Mouse (Mus musculus) MEL (cell line): ENCODE data around the gene Tmem132b. TPM values are rescaled to one million over a fixed set of nuclear protein-coding genes. Genes with fewer than 3 reads are reported as not detected.

Source experiments
- DNase-seq: peaks from one replicate; pipeline ENCODE4 v3.0.0; 2011; ENCODE audit warnings: low read depth, low spot score
- H3K27ac ChIP-seq: 2 replicates; pipeline ENCODE4 v1.5.1; 2012; ENCODE audit warnings: low read depth, mild to moderate bottlenecking, control low read depth, low read length, moderate library complexity; ENCODE audit not compliant: control insufficient read depth
- H3K27me3 ChIP-seq, 2 experiments: fragments of 150-350 bp in 1 of 2; sonication (generic) in 1 of 2; 2 replicates each; pipeline ENCODE4 v1.6.1; 2012; ENCODE audit warnings: low read length in 2 of 2, mild to moderate bottlenecking in 2 of 2, improper control_type of control experiment in 1 of 2, moderate library complexity in 1 of 2; ENCODE audit not compliant: insufficient read depth in 2 of 2, control insufficient read depth in 1 of 2
- H3K36me3 ChIP-seq, 2 experiments: 2 replicates each; pipeline ENCODE4 v1.6.1; 2012 to 2014; ENCODE audit warnings: low read length in 2 of 2, improper control_type of control experiment in 1 of 2, inconsistent platforms in 1 of 2, mild to moderate bottlenecking in 1 of 2; ENCODE audit not compliant: insufficient read depth in 2 of 2, control insufficient read depth in 1 of 2
- H3K4me1 ChIP-seq, 2 experiments: fragments of 150-350 bp in 1 of 2; sonication (generic) in 1 of 2; 2 replicates each; pipeline ENCODE4 v1.6.1; 2012; ENCODE audit warnings: low read length in 2 of 2, improper control_type of control experiment in 1 of 2, mild to moderate bottlenecking in 1 of 2; ENCODE audit not compliant: insufficient read depth in 2 of 2, control insufficient read depth in 1 of 2
- H3K4me3 ChIP-seq, 2 experiments: fragments of 150-350 bp in 1 of 2; sonication (generic) in 1 of 2; 2 replicates each; pipeline ENCODE4 v1.5.1; 2012; ENCODE audit warnings: low read depth in 2 of 2, low read length in 2 of 2, mild to moderate bottlenecking in 2 of 2, moderate library complexity in 2 of 2, control low read depth in 1 of 2, improper control_type of control experiment in 1 of 2; ENCODE audit not compliant: control insufficient read depth in 1 of 2, insufficient read depth in 1 of 2
- H3K79me2 ChIP-seq: 2 replicates; pipeline ENCODE4 v1.6.1; 2012; ENCODE audit warnings: mild to moderate bottlenecking, low read length, moderate library complexity; ENCODE audit not compliant: control insufficient read depth, poor library complexity, insufficient read depth
- H3K9ac ChIP-seq: 2 replicates; pipeline ENCODE4 v1.6.1; 2012; ENCODE audit warnings: low read depth, mild to moderate bottlenecking, control low read depth, low read length, moderate library complexity; ENCODE audit not compliant: control insufficient read depth, poor library complexity, severe bottlenecking
- H3K9me3 ChIP-seq: fragments of 150-350 bp; sonication (generic); replicated peaks from 2 replicates; pipeline ENCODE4 v1.6.1; 2012; ENCODE audit warnings: mild to moderate bottlenecking, low read length, improper control_type of control experiment, moderate library complexity; ENCODE audit not compliant: insufficient read depth
- CTCF ChIP-seq, 3 experiments: IDR thresholded peaks in 2 of 3; conservative IDR thresholded peaks in 1 of 3; 2 replicates each; pipeline ENCODE4 v1.5.1; 2011 to 2012; ENCODE audit warnings: low read length in 3 of 3, low read depth in 2 of 3, mild to moderate bottlenecking in 2 of 3, improper control_type of control experiment in 1 of 3, inconsistent platforms in 1 of 3, mixed read lengths in 1 of 3, moderate library complexity in 1 of 3; ENCODE audit not compliant: control insufficient read depth in 1 of 3, insufficient read depth in 1 of 3, poor library complexity in 1 of 3, severe bottlenecking in 1 of 3
- E2F4 ChIP-seq: IDR thresholded peaks from 2 replicates; pipeline ENCODE4 v1.6.1; 2011; ENCODE audit warnings: low read depth, low read length, improper control_type of control experiment, borderline replicate concordance
- ELF1 ChIP-seq: IDR thresholded peaks from 2 replicates; pipeline ENCODE4 v1.6.1; 2014; ENCODE audit warnings: low read depth, mild to moderate bottlenecking, inconsistent platforms, low read length, improper control_type of control experiment, moderate library complexity
- ETS1 ChIP-seq: IDR thresholded peaks from 2 replicates; pipeline ENCODE4 v1.6.1; 2012; ENCODE audit warnings: low read depth, mild to moderate bottlenecking, inconsistent platforms, low read length, improper control_type of control experiment, moderate library complexity
- GABPA ChIP-seq: IDR thresholded peaks from 2 replicates; pipeline ENCODE4 v1.6.1; 2012; ENCODE audit warnings: low read depth, mild to moderate bottlenecking, inconsistent platforms, low read length, improper control_type of control experiment, moderate library complexity
- GATA1 ChIP-seq: IDR thresholded peaks from 2 replicates; pipeline ENCODE4 v1.6.1; 2011; ENCODE audit warnings: low read depth, low read length, improper control_type of control experiment
- JUND ChIP-seq: IDR thresholded peaks from 2 replicates; pipeline ENCODE4 v1.6.1; 2011; ENCODE audit warnings: low read depth, mild to moderate bottlenecking, improper control_type of control experiment, low read length
- KAT2A ChIP-seq: conservative IDR thresholded peaks from 2 replicates; pipeline ENCODE4 v1.6.1; 2012; ENCODE audit warnings: low read depth, low read length, improper control_type of control experiment, inconsistent platforms
- MAX ChIP-seq: IDR thresholded peaks from 2 replicates; pipeline ENCODE4 v1.6.1; 2011; ENCODE audit warnings: low read length, improper control_type of control experiment
- MYB ChIP-seq: IDR thresholded peaks from 2 replicates; pipeline ENCODE4 v1.6.1; 2011; ENCODE audit warnings: mild to moderate bottlenecking, low read depth, low read length, improper control_type of control experiment
- POLR2A ChIP-seq, 2 experiments: IDR thresholded peaks; 2 replicates each; pipeline ENCODE4 v1.6.1; 2011 to 2012; ENCODE audit warnings: low read length in 2 of 2, mild to moderate bottlenecking in 2 of 2, control low read depth in 1 of 2, improper control_type of control experiment in 1 of 2, low read depth in 1 of 2, moderate library complexity in 1 of 2; ENCODE audit not compliant: control insufficient read depth in 1 of 2, insufficient read depth in 1 of 2, poor library complexity in 1 of 2
- POLR2AphosphoS2 ChIP-seq: IDR thresholded peaks from 2 replicates; pipeline ENCODE4 v1.6.1; 2011; ENCODE audit warnings: low read length, improper control_type of control experiment
- RAD21 ChIP-seq: IDR thresholded peaks from 2 replicates; pipeline ENCODE4 v1.6.1; 2011; ENCODE audit warnings: mild to moderate bottlenecking, low read depth, low read length, improper control_type of control experiment
- SIN3A ChIP-seq: IDR thresholded peaks from 2 replicates; pipeline ENCODE4 v1.6.1; 2012; ENCODE audit warnings: low read length, improper control_type of control experiment, inconsistent platforms
- TAL1 ChIP-seq: IDR thresholded peaks from 2 replicates; pipeline ENCODE4 v1.6.1; 2012; ENCODE audit warnings: mild to moderate bottlenecking, inconsistent platforms, low read length, moderate library complexity, mixed read lengths
- TCF12 ChIP-seq: IDR thresholded peaks from 2 replicates; pipeline ENCODE4 v1.6.1; 2014; ENCODE audit warnings: low read depth, mild to moderate bottlenecking, inconsistent platforms, low read length, improper control_type of control experiment, moderate library complexity
- USF2 ChIP-seq, 2 experiments: IDR thresholded peaks; 2 replicates each; pipeline ENCODE4 v1.6.1; 2011 to 2012; ENCODE audit warnings: improper control_type of control experiment in 2 of 2, low read length in 2 of 2, borderline replicate concordance in 1 of 2, inconsistent platforms in 1 of 2, low read depth in 1 of 2, mild to moderate bottlenecking in 1 of 2; ENCODE audit not compliant: insufficient read depth in 1 of 2
- polyA plus RNA-seq, 2 experiments: library from polyadenylated mRNA; stranded (reverse) in 1 of 2; unstranded in 1 of 2; fragments of >175 nt in 1 of 2; fragments of >200 nt in 1 of 2; gene quantifications; 2 replicates each; pipeline versions ENCODE4 v1.2.1 to v1.2.4; 2012; ENCODE audit warnings: low replicate concordance in 2 of 2, low read depth in 1 of 2; ENCODE audit not compliant: insufficient read length in 2 of 2, insufficient read depth in 1 of 2, missing spikeins in 1 of 2
- total RNA-seq: library from RNA; depleted of rRNA; stranded (reverse); fragments of 300-350 nt; gene quantifications from 2 replicates; pipeline ENCODE4 v1.2.3, GENCODE M21; 2012

Tmem132b gene
- total and polyA plus RNA-seq, 3 experiments = not detected

DNA sequence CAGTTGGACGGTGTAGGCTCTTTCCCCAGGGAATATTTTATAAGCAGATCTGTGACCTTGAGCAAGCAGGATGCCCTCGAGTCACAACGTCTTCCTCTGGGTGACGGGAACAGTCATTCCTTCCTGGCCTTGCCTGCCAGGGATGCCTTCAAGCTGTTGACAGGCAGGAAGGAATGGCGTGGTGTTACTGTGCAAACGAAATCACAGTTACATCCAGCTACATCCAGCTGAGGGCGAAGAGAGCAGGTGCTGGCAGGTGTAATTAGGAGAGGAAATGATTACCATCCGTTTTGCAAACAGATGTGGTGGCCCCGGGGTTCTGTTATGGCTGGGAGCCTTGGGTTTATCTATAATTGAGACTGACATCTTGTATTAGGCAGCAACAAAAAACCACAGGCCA is 205.5 kb downstream of the Tmem132b start:
- Histone ChIP-seq H3K27ac (no peak overlapping the region), H3K36me3 (no peaks in the 10 kb centered on the region), H3K4me1 (no peaks in the 10 kb centered on the region), H3K4me3 (no peak overlapping the region)
- DNase-seq = no peak
- TF ChIP-seq GATA1 = no peak
- TF ChIP-seq MAX = no peak
- TF ChIP-seq MYB = no peak
- TF ChIP-seq JUND = no peak
- TF ChIP-seq RAD21 = no peak
- no peak for TF ChIP-seq E2F4
- no peak for TF ChIP-seq TAL1
- no peak for TF ChIP-seq POLR2A (IDR thresholded peaks at IDR 0.05; ENCODE audit: control insufficient read depth in 1 of 2, insufficient read depth in 1 of 2, low read depth in 1 of 2, low read length in 2 of 2, poor library complexity in 1 of 2)
- TF ChIP-seq SIN3A = no peak
- no peak for TF ChIP-seq GABPA
- no peak for TF ChIP-seq KAT2A
- no peak for TF ChIP-seq POLR2AphosphoS2
- no peak for TF ChIP-seq ELF1
- TF ChIP-seq, all 39 proteins: peak for 0
- no peaks in the 10 kb centered on the region for H3K27me3 ChIP-seq
- H3K9me3 ChIP-seq = no peaks in the 10 kb centered on the region
- H3K9ac ChIP-seq = no peak overlapping the region
- no peaks in the 10 kb centered on the region for H3K79me2 ChIP-seq

DNA sequence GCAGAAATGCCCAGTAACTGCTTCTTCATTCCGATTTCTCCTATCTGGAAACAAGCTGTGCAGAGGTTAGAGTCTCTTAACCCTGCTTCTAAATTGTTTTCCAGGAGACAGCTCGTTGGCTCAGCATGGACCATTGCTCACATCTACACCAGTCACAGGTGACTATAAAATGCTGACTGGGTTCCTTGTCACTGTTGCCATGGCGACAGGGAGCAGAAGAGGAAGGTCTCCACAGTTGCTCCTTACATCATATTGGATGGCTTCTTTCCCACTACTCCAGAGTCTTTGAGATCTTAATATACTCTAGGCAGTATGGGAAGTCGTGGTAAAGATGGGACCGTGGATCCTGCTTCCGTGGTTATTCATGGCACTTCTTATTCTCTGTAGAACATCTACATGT is 211.9 kb downstream of the Tmem132b start:
- TF ChIP-seq MYB = no peak
- no peak for TF ChIP-seq KAT2A
- TF ChIP-seq ELF1 = no peak
- no peak for TF ChIP-seq ETS1
- Histone ChIP-seq H3K9ac (no peak overlapping the region), H3K36me3 (no peaks in the 10 kb centered on the region), H3K27ac (no peak overlapping the region), H3K4me3 (no peak overlapping the region), H3K4me1 (no peaks in the 10 kb centered on the region), H3K27me3 (no peaks in the 10 kb centered on the region), H3K79me2 (no peaks in the 10 kb centered on the region), H3K9me3 (no peaks in the 10 kb centered on the region)
- DNase-seq = no peak

DNA sequence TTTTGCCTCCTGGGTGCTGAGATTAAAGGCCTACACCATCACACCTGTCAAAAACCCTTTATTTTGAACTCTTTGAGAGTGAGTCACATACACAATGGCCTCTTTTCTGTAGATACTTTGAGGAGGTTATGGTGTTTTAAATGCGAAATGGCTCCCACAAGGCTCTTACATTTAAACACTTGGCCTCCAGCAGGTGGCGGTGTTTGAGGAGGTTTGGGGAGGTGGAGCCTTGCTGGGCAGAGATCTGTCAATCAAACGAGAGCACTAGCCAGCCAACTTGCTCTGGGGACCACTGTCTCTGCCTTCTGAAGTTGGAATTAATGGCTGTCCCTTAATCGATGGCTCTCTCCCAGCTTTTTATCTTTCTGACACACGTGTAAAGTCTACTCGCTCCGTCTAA is 214.2 kb downstream of the Tmem132b start:
- Histone ChIP-seq H3K27ac (no peak overlapping the region), H3K9ac (no peak overlapping the region), H3K4me3 (no peak overlapping the region), H3K9me3 (no peaks in the 10 kb centered on the region), H3K4me1 (no peaks in the 10 kb centered on the region), H3K79me2 (no peaks in the 10 kb centered on the region), H3K36me3 (no peaks in the 10 kb centered on the region), H3K27me3 (no peaks in the 10 kb centered on the region)
- peak; percentile 8 for DNase-seq
- TF ChIP-seq USF2 (IDR thresholded peaks at IDR 0.05; ENCODE audit: borderline replicate concordance in 1 of 2, insufficient read depth in 1 of 2, low read depth in 1 of 2, low read length in 2 of 2) = no peak
- TF ChIP-seq CTCF (IDR thresholded peaks at IDR 0.05 in 2 of 3, conservative IDR thresholded peaks at IDR 0.05 in 1 of 3; ENCODE audit: control insufficient read depth in 1 of 3, insufficient read depth in 1 of 3, low read depth in 2 of 3, low read length in 3 of 3, poor library complexity in 1 of 3, severe bottlenecking in 1 of 3) = peak in 2 of 3 experiments; percentile 6 to 19; a peak in 1 of 6 replicates
- no peak for TF ChIP-seq TCF12
